Mouse (Mus musculus) neutrophil, adult 5-6 weeks (primary cell): ENCODE data around the gene Aatk. TPM values are rescaled to one million over a fixed set of nuclear protein-coding genes. Genes with fewer than 3 reads are reported as not detected.

ENCODE experiments used
- ATAC-seq: fragments of 151-379, 151-347 bp; 2 replicates; pipeline ENCODE4 v1.8.0; 2017; ENCODE audit warnings: mild to moderate bottlenecking, moderate TSS enrichment; ENCODE audit not compliant: insufficient number of reproducible peaks, poor library complexity, low FRiP score, severe bottlenecking; ENCODE audit errors: extremely low read depth
- total RNA-seq: library from RNA; stranded (forward); fragments of 200-1000 nt; gene quantifications from 2 replicates; pipeline ENCODE4 v1.2.3, GENCODE M21; 2017

The Aatk gene
- total RNA-seq = 14.4 and 16.2 TPM in 2 replicates

- no peak for ATAC-seq
Measured at GRCm38 (mm10) chr11:120046553-120047191, at the start of gene Aatk. Gene Aatk (minus strand): TSS chr11:120047167.

- ATAC-seq = no peak
Measured at GRCm38 (mm10) chr11:120092817-120093591, 46.0 kb upstream of the Aatk start.

- no peak for ATAC-seq
Measured at GRCm38 (mm10) chr11:120090661-120091060, 43.7 kb upstream of the Aatk start.

GRCm38 (mm10) chr11:120086702-120087152, 39.8 kb upstream of the Aatk start, which contains the start of gene Cep131:
Gene Cep131 (minus strand): TSS chr11:120086827.
- peak; percentile 97 for ATAC-seq

- ATAC-seq = no peak
Measured at GRCm38 (mm10) chr11:120085891-120086627, 39.1 kb upstream of the Aatk start.

- no peak for ATAC-seq
Measured at GRCm38 (mm10) chr11:120080282-120080681, 33.3 kb upstream of the Aatk start.

GRCm38 (mm10) chr11:120076191-120076590, 29.2 kb upstream of the Aatk start:
- no peak for ATAC-seq

- ATAC-seq = no peak
Measured at GRCm38 (mm10) chr11:120072986-120073647, 26.1 kb upstream of the Aatk start.

- no peak for ATAC-seq
Measured at GRCm38 (mm10) chr11:120071731-120072320, 24.9 kb upstream of the Aatk start.

- ATAC-seq = no peak
Measured at GRCm38 (mm10) chr11:120071065-120071464, 24.1 kb upstream of the Aatk start.

GRCm38 (mm10) chr11:120070286-120070930, 23.4 kb upstream of the Aatk start:
- no peak for ATAC-seq

- ATAC-seq = no peak
Measured at GRCm38 (mm10) chr11:120069261-120069660, 22.3 kb upstream of the Aatk start.

- ATAC-seq = no peak
Measured at GRCm38 (mm10) chr11:120067834-120068233, 20.9 kb upstream of the Aatk start.

- peak; percentile 45 for ATAC-seq
Measured at GRCm38 (mm10) chr11:120065291-120065690, 18.3 kb upstream of the Aatk start.

- no peak for ATAC-seq
Measured at GRCm38 (mm10) chr11:120064668-120065040, 17.7 kb upstream of the Aatk start.

- 0 out of 2 replicates have a peak, but pooled peaks have one; percentile 15 for ATAC-seq
Measured at GRCm38 (mm10) chr11:120064006-120064667, 17.2 kb upstream of the Aatk start.

- ATAC-seq = no peak
Measured at GRCm38 (mm10) chr11:120063326-120063725, 16.4 kb upstream of the Aatk start.

- ATAC-seq = no peak
Measured at GRCm38 (mm10) chr11:120060634-120061033, 13.7 kb upstream of the Aatk start.
